Mouse (Mus musculus): ENCODE measurements around the gene Gm17087. TPM values are rescaled to one million over a fixed set of nuclear protein-coding genes. Genes with fewer than 3 reads are reported as not detected.

Gene Gm17087
- total and polyA plus RNA-seq, 3 experiments: 0.17 TPM; not detected in 2

GRCm38 (mm10) chr17:8525971-8526740 lies 40.6 kb downstream of the Gm17087 start:
- no peaks in the 10 kb centered on the region; a peak in 1 of 4 replicates for H3K27me3 ChIP-seq (ENCODE audit: control insufficient read depth in 1 of 2, insufficient read depth in 2 of 2, low read length in 2 of 2)
- no peak overlapping the region for H3K4me3 ChIP-seq (ENCODE audit: control insufficient read depth in 1 of 2, insufficient read depth in 1 of 2, low read depth in 2 of 2, low read length in 2 of 2)
- H3K79me2 ChIP-seq (ENCODE audit: control insufficient read depth, insufficient read depth, low read length, poor library complexity): no peaks in the 10 kb centered on the region
- H3K4me1 ChIP-seq (ENCODE audit: control insufficient read depth in 1 of 2, insufficient read depth in 2 of 2, low read length in 2 of 2): no peaks in the 10 kb centered on the region
- H3K9ac ChIP-seq (ENCODE audit: control insufficient read depth, low read depth, low read length, poor library complexity, severe bottlenecking): no peak overlapping the region
- DNase-seq (ENCODE audit: low read depth, low spot score): no peak
- no peaks in the 10 kb centered on the region for H3K9me3 ChIP-seq (replicated peaks; ENCODE audit: insufficient read depth, low read length)
- no peaks in the 10 kb centered on the region for H3K36me3 ChIP-seq (ENCODE audit: control insufficient read depth in 1 of 2, insufficient read depth in 2 of 2, low read length in 2 of 2)
- TF ChIP-seq RAD21 (IDR thresholded peaks at IDR 0.05; ENCODE audit: low read depth, low read length): no peak
- no peak for TF ChIP-seq ZC3H11A (IDR thresholded peaks at IDR 0.05; ENCODE audit: low read depth, low read length)
- no peak for TF ChIP-seq E2F4 (IDR thresholded peaks at IDR 0.05; ENCODE audit: borderline replicate concordance, low read depth, low read length)
- no peak for TF ChIP-seq GATA1 (IDR thresholded peaks at IDR 0.05; ENCODE audit: low read depth, low read length)
- TF ChIP-seq GABPA (IDR thresholded peaks at IDR 0.05; ENCODE audit: low read depth, low read length): no peak
- no peak for TF ChIP-seq POLR2AphosphoS2 (IDR thresholded peaks at IDR 0.05; ENCODE audit: low read length)
- TF ChIP-seq ZNF384 (IDR thresholded peaks at IDR 0.05; ENCODE audit: low read depth, low read length): no peak
- no peak for TF ChIP-seq POLR2AphosphoS5 (IDR thresholded peaks at IDR 0.05; ENCODE audit: borderline replicate concordance, low read depth, low read length)
- no peak for TF ChIP-seq MAFK (IDR thresholded peaks at IDR 0.05; ENCODE audit: borderline replicate concordance, low read depth, low read length)
- TF ChIP-seq SIN3A (IDR thresholded peaks at IDR 0.05; ENCODE audit: low read length): no peak
- no peak for TF ChIP-seq MAZ (IDR thresholded peaks at IDR 0.05; ENCODE audit: low read depth, low read length)
- no peak for TF ChIP-seq ZMIZ1 (IDR thresholded peaks at IDR 0.05; ENCODE audit: low read depth, low read length)
- TF ChIP-seq TCF12 (IDR thresholded peaks at IDR 0.05; ENCODE audit: low read depth, low read length): no peak
- TF ChIP-seq USF1 (IDR thresholded peaks at IDR 0.05; ENCODE audit: low read depth, low read length): no peak
- TF ChIP-seq MEF2A (IDR thresholded peaks at IDR 0.05; ENCODE audit: extremely low read depth, insufficient replicate concordance, low read depth, low read length, poor library complexity, severe bottlenecking): no peak
- no peak overlapping the region for H3K27ac ChIP-seq (ENCODE audit: control insufficient read depth, low read depth, low read length)

DNA sequence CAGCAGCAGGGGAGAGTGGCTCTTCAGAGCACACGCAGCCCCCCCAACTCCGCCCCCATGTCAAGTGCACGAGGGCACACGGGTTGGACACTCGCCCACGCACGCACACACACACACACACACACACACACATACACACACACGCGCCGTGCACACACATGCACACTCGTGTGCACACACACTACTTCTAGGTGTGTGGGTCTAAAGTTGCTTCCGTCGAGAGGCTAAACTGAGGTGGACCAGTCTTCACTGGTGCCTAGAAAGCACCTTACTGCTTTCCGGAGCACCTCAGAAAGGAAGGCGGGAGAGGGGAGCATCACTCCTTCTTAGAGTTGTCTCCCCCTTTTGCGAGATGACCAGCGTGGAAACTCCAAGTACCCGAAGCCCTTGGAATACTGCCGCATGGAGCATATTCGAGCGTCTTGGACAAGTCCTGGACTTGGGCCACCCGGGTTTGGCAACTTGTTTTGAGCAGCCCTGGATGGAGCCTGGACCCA lies 41.5 kb downstream of the Gm17087 start, which contains the start of gene Pde10a:
Gene Pde10a, plus strand, starts transcription at position 148 of the 497 bp plus-strand sequence.
- Histone ChIP-seq H3K27me3 (ENCODE audit: control insufficient read depth in 1 of 2, insufficient read depth in 2 of 2, low read length in 2 of 2) (peaks cover 0 to 4% of the 10 kb centered on the region in 2 experiments; a peak in 3 of 4 replicates), H3K9me3 (replicated peaks; ENCODE audit: insufficient read depth, low read length) (no peaks in the 10 kb centered on the region), H3K36me3 (ENCODE audit: control insufficient read depth in 1 of 2, insufficient read depth in 2 of 2, low read length in 2 of 2) (no peaks in the 10 kb centered on the region), H3K9ac (ENCODE audit: control insufficient read depth, low read depth, low read length, poor library complexity, severe bottlenecking) (no peak within 1 kb of the TSS), H3K4me3 (ENCODE audit: control insufficient read depth in 1 of 2, insufficient read depth in 1 of 2, low read depth in 2 of 2, low read length in 2 of 2) (no peak within 1 kb of the TSS), H3K79me2 (ENCODE audit: control insufficient read depth, insufficient read depth, low read length, poor library complexity) (no peaks in the 10 kb centered on the region), H3K27ac (ENCODE audit: control insufficient read depth, low read depth, low read length) (no peak within 1 kb of the TSS), H3K4me1 (ENCODE audit: control insufficient read depth in 1 of 2, insufficient read depth in 2 of 2, low read length in 2 of 2) (no peaks in the 10 kb centered on the region)
- DNase-seq (ENCODE audit: low read depth, low spot score): no peak
- TF ChIP-seq TCF12 (IDR thresholded peaks at IDR 0.05; ENCODE audit: low read depth, low read length) (no peak), POLR2AphosphoS5 (IDR thresholded peaks at IDR 0.05; ENCODE audit: borderline replicate concordance, low read depth, low read length) (no peak), USF2 (IDR thresholded peaks at IDR 0.05; ENCODE audit: borderline replicate concordance in 1 of 2, insufficient read depth in 1 of 2, low read depth in 1 of 2, low read length in 2 of 2) (no peak), MYB (IDR thresholded peaks at IDR 0.05; ENCODE audit: low read depth, low read length) (no peak), ETS1 (IDR thresholded peaks at IDR 0.05; ENCODE audit: low read depth, low read length) (no peak), TAL1 (IDR thresholded peaks at IDR 0.05; ENCODE audit: low read length) (no peak)

All from MEL (cell line).